Mouse (Mus musculus): Measurements from ENCODE around the gene Btbd16.

Btbd16 gene

GRCm38 (mm10) chr7:130865613-130866591, 92.0 kb downstream of the Btbd16 start, which contains the start of gene Plekha1:
Gene Plekha1 (plus strand): TSS chr7:130865756.
- peak; percentile 99 for DNase-seq

- DNase-seq, result no peak
These were observed 92.8 kb downstream of the Btbd16 start for GRCm38 (mm10) chr7:130866640-130867039.

GRCm38 (mm10) chr7:130867256-130867655, 93.4 kb downstream of the Btbd16 start:
- no peak for DNase-seq
